Mouse (Mus musculus): Measurements from ENCODE around the gene Ipo4.
A peak's percentile ranks its signal among the peaks of the same experiment; 100 is the strongest.

Ipo4 gene

GRCm38 (mm10) chr14:55590748-55591330 is 44.9 kb downstream of the Ipo4 start, which contains the start of gene Psme2:
Gene Psme2 (minus strand): TSS chr14:55591113.
- DNase-seq (ENCODE audit: low spot score in 2 of 2): peak in 1 of 2 experiments; percentile 84

- no peak for DNase-seq (ENCODE audit: low spot score in 2 of 2)
Measured at GRCm38 (mm10) chr14:55589771-55590448, 45.8 kb downstream of the Ipo4 start.

GRCm38 (mm10) chr14:55589271-55589670 is 46.5 kb downstream of the Ipo4 start:
- no peak for DNase-seq (ENCODE audit: low spot score in 2 of 2)

GRCm38 (mm10) chr14:55586149-55586548 is 49.6 kb downstream of the Ipo4 start:
- no peak for DNase-seq (ENCODE audit: low spot score in 2 of 2)

GRCm38 (mm10) chr14:55585566-55585960 is 50.2 kb downstream of the Ipo4 start:
- DNase-seq (ENCODE audit: low spot score in 2 of 2): peak; percentile 42 to 45

- DNase-seq (ENCODE audit: low spot score in 2 of 2): peak; percentile 77 to 86
Measured at GRCm38 (mm10) chr14:55584702-55585565, 50.8 kb downstream of the Ipo4 start, which contains the start of gene Emc9. Gene Emc9 (minus strand): TSS chr14:55585302.

GRCm38 (mm10) chr14:55584303-55584701 is 51.5 kb downstream of the Ipo4 start:
- DNase-seq (ENCODE audit: low spot score in 2 of 2): no peak

- DNase-seq (ENCODE audit: low spot score in 2 of 2): peak in 1 of 2 experiments; percentile 55
Measured at GRCm38 (mm10) chr14:55581981-55582681, 53.6 kb downstream of the Ipo4 start.

GRCm38 (mm10) chr14:55580731-55581130 is 55.0 kb downstream of the Ipo4 start:
- no peak for DNase-seq (ENCODE audit: low spot score in 2 of 2)

GRCm38 (mm10) chr14:55579511-55580496 is 56.0 kb downstream of the Ipo4 start:
- DNase-seq (ENCODE audit: low spot score in 2 of 2): no peak

GRCm38 (mm10) chr14:55578668-55579269 is 57.0 kb downstream of the Ipo4 start:
- DNase-seq (ENCODE audit: low spot score in 2 of 2): peak; percentile 64 to 75

- peak; percentile 71 to 81 for DNase-seq (ENCODE audit: low spot score in 2 of 2)
Measured at GRCm38 (mm10) chr14:55577871-55578667, 57.7 kb downstream of the Ipo4 start, which contains the start of gene Psme1. Gene Psme1 (plus strand): TSS chr14:55578123.

- no peak for DNase-seq (ENCODE audit: low spot score in 2 of 2)
Measured at GRCm38 (mm10) chr14:55576376-55576775, 59.4 kb downstream of the Ipo4 start.

GRCm38 (mm10) chr14:55575711-55576110 is 60.0 kb downstream of the Ipo4 start:
- no peak for DNase-seq (ENCODE audit: low spot score in 2 of 2)
